Mouse (Mus musculus) pancreas, adult 10 weeks (tissue): ENCODE data around the gene Egfl6. TPM values are rescaled to one million over a fixed set of nuclear protein-coding genes. Genes with fewer than 3 reads are reported as not detected.

Experiments used
- polyA plus RNA-seq: library from polyadenylated mRNA; stranded (reverse); fragments of 350-450 nt; fragmentation: Illumina TruSeq; extraction: RNeasy Lipid Tissue Mini Kit (QIAGEN cat#74804); gene quantifications from one replicate; pipeline ENCODE4 v1.2.3, GENCODE M21; 2015; ENCODE audit warnings: low read depth, low replicate concordance; ENCODE audit not compliant: insufficient read depth

Egfl6 gene
- 0.59 TPM for polyA plus RNA-seq

GRCm38 (mm10) chrX:166584947-166585824, at the start of gene Egfl6:
TSS of gene Egfl6 (minus strand) at chrX:166585720.

DNA sequence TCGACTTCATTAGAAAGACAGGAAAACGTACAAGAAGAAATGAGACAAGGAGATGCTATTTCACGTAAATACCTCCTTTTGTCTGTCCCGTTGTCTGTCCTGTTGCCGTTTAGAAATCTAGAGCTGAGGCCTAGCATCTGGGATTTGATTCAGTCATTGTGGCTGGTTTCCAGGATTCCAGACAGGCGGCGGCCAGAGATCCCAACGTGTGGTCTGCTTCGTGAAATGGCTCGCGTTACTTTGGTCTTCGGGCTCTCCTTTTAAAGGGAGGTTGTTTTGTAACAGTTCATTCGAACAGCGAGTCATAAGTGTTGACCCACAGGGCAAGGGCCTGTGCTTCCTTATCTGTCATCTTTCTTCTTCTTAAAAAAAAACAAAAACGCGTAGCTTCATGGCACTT, 67.2 kb downstream of the Egfl6 start, which contains the start of gene Tceanc:
Tceanc (minus strand) TSS at position 223 of the 400 bp plus-strand sequence.

GRCm38 (mm10) chrX:166479365-166479983, 106.0 kb downstream of the Egfl6 start, which contains the start of gene Rab9:
TSS of gene Rab9 (minus strand) at chrX:166479867.

Other genes starting within 250 kb of the Egfl6 start
- 5.6 TPM for gene Trappc2, start 145.1 kb downstream of the Egfl6 start, polyA plus RNA-seq
- 1.8 TPM for gene Ofd1, start 145.0 kb downstream of the Egfl6 start, polyA plus RNA-seq
- 4.5 TPM for gene Rab9, start 105.9 kb downstream of the Egfl6 start, polyA plus RNA-seq
- gene Tceanc, start 67.2 kb downstream of the Egfl6 start, polyA plus RNA-seq, result 1.1 TPM